Mouse (Mus musculus) forebrain, embryonic 10.5 days (tissue): ENCODE results near the gene Slc16a4. TPM values are rescaled to one million over a fixed set of nuclear protein-coding genes. Genes with fewer than 3 reads are reported as not detected.

Source experiments
- DNase-seq: peaks from one replicate; pipeline ENCODE4 v3.0.0-alpha.2; 2017; ENCODE audit warnings: low spot score; ENCODE audit errors: extremely low spot score
- H3K27ac ChIP-seq: fragments of 300-500 bp; sonication (generic); 2 replicates; pipeline ENCODE4 v1.5.1; 2016; ENCODE audit warnings: mild to moderate bottlenecking
- H3K27me3 ChIP-seq: fragments of 300-500 bp; sonication (generic); 2 replicates; pipeline ENCODE4 v1.6.1; 2016; ENCODE audit warnings: mild to moderate bottlenecking; ENCODE audit not compliant: poor library complexity, severe bottlenecking
- H3K36me3 ChIP-seq: fragments of 300-500 bp; sonication (generic); replicated peaks from 2 replicates; pipeline ENCODE4 v1.6.1; 2016; ENCODE audit warnings: mild to moderate bottlenecking, moderate library complexity
- H3K4me1 ChIP-seq: fragments of 300-500 bp; sonication (generic); 2 replicates; pipeline ENCODE4 v1.6.1; 2016
- H3K4me3 ChIP-seq: fragments of 300-500 bp; sonication (generic); 2 replicates; pipeline ENCODE4 v1.5.1; 2016; ENCODE audit warnings: mild to moderate bottlenecking, moderate library complexity
- H3K9me3 ChIP-seq: fragments of 300-500 bp; sonication (generic); 2 replicates; pipeline ENCODE4 v1.6.1; 2016; ENCODE audit warnings: mild to moderate bottlenecking, moderate library complexity
- WGBS: fragments of 180-500 bp; shearing (Covaris S2); methylation state at CpG from one replicate; pipeline ENCODE4 v1.1.7; 2016; 5-methylcytosine and 5-hydroxymethylcytosine counted together
- polyA plus RNA-seq: library from polyadenylated mRNA; unstranded; fragments of >200 nt; fragmentation: Nextera tagmentation; extraction: Ambion mirVana; gene quantifications from 2 replicates; pipeline ENCODE4 v1.2.1, GENCODE M21; 2016

The Slc16a4 gene
- polyA plus RNA-seq, 1 experiment from 2014 or later = 1.9 TPM

DNA sequence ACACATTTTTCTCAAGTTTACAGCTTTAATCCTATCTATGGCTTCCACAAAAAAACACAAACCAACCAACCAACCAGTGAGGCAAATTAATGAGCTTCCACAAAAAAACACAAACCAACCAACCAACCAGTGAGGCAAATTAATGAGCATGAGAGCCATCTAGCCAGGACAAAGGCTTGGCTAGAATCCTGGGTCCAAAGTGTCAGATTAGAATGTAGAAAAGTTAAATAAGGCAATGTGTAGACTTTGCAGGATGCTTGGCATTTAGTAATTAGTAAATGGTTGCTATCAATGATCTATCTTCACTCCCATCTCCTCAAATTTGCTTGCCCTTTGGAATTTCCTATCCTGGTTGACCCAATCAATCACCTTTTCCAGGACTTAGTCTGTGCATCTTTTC, 30.7 kb downstream of the Slc16a4 start:
- Histone ChIP-seq H3K36me3 (peaks cover 89% of the 10 kb centered on the region), H3K4me3 (no peak overlapping the region)
- DNase-seq = no peak

DNA sequence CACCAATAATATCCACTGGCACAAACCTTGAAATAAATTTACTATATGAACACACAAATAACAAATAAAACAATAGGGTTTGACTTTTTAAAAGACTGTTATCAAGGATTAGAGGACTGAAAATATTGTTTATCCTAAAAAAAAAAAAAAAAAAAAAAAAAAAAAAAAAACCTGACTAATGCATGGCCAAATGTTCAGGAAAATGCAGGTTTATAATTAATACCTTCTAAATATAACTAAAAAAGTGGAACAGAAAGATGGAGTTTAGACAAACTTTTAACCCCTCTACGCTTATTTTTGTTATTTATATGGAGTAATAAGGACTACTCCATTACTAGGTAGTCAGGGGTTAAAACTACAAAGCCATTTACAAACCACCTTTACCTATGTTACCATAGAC, 35.4 kb downstream of the Slc16a4 start:
- Histone ChIP-seq H3K27me3 (no peaks in the 10 kb centered on the region), H3K4me3 (no peak overlapping the region), H3K36me3 (peaks cover 95% of the 10 kb centered on the region), H3K4me1 (peaks cover 75% of the 10 kb centered on the region), H3K27ac (no peak overlapping the region), H3K9me3 (no peaks in the 10 kb centered on the region)
- no peak for DNase-seq
- 96% methylated on average over 1 of the region's 1 CpGs for WGBS

More for the DNA sequence above, 30.7 kb downstream of the Slc16a4 start:
- Histone ChIP-seq H3K4me1 (peaks cover 39% of the 10 kb centered on the region), H3K27ac (no peak overlapping the region), H3K9me3 (no peaks in the 10 kb centered on the region), H3K27me3 (no peaks in the 10 kb centered on the region)

DNA sequence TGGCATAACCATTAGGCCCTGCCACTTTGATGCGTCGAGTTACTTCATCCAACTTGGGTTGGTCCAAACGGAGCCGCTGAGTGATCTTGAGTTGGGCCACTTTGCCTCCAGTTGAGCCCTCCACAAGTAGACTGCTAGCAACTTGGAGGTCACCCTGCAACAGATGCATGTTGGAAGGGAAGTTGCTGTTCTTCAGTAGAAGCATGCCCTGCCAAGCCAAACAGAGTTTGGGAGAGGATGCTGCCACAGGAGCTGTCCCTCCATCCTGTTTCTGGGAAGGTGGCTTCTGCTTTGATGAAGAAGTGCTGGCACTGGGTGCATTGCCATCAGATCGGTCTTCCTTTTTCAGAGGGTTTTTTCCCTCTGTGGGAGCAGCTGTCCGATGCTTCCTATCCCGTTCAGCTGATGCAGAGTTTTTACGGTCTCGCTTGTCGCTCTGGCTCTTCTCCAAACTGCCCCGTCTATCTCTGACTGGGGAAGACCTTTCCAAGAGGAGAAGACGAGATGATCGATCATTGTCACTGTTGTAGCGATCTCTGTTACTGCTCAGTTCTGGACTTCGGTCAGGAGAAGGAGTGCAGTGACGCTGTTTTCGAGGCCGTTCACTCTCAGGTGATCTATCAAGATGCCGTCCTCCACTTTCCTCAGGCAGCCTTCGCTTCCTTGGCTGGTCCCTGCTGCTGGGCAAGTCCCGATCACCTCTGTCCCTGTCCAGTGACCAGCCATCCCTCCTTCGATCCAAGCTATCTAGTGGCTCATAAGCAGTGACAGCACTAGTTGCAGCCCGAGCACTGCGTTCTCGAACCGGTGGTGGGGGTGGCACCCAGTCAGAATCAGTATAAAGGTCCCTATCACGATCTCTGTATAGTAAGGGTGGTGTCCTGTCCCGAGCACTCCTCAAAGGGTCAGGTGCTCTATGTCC, 39.7 kb downstream of the Slc16a4 start:
- Histone ChIP-seq H3K4me3 (peak overlapping the region; percentile 76), H3K4me1 (peaks cover 57% of the 10 kb centered on the region), H3K36me3 (peaks cover 59% of the 10 kb centered on the region), H3K27me3 (no peaks in the 10 kb centered on the region), H3K27ac (no peak overlapping the region), H3K9me3 (no peaks in the 10 kb centered on the region)
- WGBS = 89% methylated on average over 28 of the region's 28 CpGs
- no peak for DNase-seq

DNA sequence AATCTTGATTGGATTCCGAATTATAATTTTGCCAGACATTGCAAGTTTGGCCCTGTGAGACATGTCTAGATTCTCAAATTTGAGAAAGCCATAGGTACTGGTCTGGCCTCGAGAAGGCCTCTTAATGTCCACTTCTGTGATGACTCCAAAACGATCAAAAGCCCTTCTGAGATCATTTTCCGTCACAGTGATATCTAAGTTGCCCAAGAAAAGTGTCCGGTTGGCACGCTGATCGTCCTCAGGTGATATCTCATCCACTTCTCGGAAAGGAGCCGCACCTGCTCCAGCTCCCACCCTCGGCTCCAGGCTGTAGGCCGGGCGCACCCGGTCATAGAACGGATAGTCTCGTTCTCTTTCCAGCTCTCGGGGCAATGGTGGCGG, 40.7 kb downstream of the Slc16a4 start:
- peaks cover 53% of the 10 kb centered on the region for H3K4me1 ChIP-seq
- no peaks in the 10 kb centered on the region for H3K9me3 ChIP-seq
- H3K36me3 ChIP-seq = peaks cover 52% of the 10 kb centered on the region
- peak overlapping the region; percentile 96 for H3K27ac ChIP-seq
- DNase-seq = no peak
- peak overlapping the region; percentile 76 for H3K4me3 ChIP-seq
- H3K27me3 ChIP-seq = no peaks in the 10 kb centered on the region
- WGBS = 29% methylated on average over 17 of the region's 17 CpGs

DNA sequence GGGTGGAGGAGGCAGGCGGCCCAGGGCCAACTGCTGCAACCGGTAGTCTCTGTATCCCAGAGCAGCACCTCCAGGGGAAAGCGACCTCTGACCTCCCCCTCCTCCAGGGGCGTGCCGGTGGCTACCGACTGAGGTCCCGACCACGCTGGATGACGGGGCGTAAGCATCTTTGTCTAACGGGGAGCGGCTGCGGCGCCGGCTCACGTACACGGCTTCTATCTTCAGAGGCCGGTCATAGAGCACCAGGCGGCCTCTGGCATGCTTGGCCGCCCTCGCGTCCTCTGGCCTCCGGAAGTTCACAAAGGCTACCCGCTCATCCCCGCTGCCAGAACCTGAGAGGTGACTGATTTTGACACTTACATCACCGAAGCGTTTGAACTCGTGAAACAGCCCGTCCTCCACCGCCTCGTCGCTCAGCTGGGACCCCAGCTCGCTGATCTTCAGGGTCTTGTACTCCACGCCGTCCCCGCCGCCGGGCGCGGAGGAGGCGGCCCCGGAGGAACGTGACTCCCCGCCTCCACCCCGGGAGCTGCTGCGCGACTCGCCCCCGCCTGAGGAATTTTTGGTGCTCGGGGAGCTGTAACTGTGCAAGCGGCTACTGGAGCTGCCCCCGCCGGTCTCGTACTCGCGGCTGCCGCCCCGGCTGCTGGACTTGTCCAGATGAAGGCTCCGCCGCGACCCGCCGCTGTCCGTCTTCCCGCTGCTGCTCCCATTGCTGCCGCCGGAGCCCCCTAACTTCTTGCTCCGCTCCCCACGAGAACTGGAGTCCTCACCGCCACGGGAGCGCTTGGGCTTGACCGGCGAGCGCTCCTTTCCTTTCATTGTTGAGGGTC, 41.3 kb downstream of the Slc16a4 start:
- DNase-seq = no peak
- no peaks in the 10 kb centered on the region for H3K27me3 ChIP-seq
- H3K4me1 ChIP-seq = peaks cover 53% of the 10 kb centered on the region
- H3K36me3 ChIP-seq = peaks cover 46% of the 10 kb centered on the region
- H3K9me3 ChIP-seq = no peaks in the 10 kb centered on the region
- WGBS = under 1% methylated on average over 75 of the region's 75 CpGs
- H3K27ac ChIP-seq = peak overlapping the region; percentile 96
- peak overlapping the region; percentile 76 for H3K4me3 ChIP-seq

DNA sequence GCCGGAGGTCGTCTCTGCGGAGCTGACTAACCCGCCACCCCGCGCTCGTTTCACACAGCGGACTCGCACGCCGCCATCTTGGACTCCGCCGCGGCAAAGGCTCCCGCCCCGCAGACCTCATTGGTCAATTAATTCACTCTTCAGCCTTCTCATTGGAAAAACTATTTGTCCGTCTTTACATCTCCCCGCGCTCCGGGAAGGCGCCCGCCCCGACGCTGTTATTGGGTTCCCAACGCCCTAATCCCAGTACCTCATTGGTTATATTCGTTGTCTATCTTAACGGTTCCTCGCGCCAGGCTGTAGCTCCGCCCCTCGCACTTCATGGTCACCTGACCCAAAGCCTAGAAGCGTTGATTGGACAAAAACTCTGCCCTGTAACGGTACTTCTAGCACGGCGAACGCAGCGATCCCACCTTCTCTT, 41.9 kb downstream of the Slc16a4 start:
- WGBS = under 1% methylated on average over 37 of the region's 37 CpGs
- Histone ChIP-seq H3K4me3 (peak overlapping the region; percentile 76), H3K27me3 (no peaks in the 10 kb centered on the region), H3K9me3 (no peaks in the 10 kb centered on the region), H3K27ac (peak overlapping the region; percentile 96), H3K4me1 (peaks cover 50% of the 10 kb centered on the region), H3K36me3 (peaks cover 41% of the 10 kb centered on the region)
- no peak for DNase-seq

DNA sequence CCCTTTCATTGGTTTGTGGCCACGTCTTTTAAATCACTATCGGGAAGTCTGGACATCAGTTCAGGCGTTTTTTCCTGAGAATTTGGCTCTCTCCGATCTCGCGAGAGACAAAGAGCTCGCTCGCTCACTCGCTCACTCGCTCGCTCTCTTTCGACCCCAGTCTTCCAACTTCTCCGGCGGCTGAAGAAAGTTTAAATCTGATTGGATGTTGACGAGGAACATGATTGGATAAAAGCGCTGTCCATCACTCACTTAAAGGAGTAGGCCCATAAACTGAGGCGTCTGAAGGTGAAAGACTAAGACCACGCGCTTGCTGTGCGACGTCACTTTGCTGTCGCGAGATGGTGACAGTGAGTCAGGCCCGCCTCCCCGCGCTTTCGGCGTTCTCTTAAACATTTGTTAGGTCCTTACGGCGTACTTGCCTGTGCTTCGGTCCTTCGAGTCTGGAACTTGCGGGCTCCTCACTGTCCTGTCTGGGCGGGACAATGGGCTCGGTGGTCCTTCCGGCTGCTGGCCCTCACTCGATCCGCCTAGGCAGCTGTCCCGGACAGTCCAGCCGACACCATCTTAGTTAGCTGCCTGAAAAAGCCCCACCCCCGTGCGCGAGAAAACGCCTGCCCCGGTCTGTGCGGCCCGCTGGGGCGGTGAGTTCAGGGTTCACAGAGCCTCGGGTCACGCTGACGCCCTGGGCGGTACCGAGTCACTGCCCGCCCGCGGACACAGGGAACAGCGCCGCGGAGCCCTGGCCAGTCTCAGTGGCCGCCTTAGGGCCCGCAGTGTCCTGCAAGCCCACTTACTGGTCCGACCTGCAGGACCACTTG, 42.6 kb downstream of the Slc16a4 start, which contains the start of gene Rbm15:
TSS of gene Rbm15 (minus strand) at position 293 of the 821 bp plus-strand sequence.
- DNase-seq = peak; percentile 95
- peak within 1 kb of the TSS; percentile 76 for H3K4me3 ChIP-seq
- H3K27me3 ChIP-seq = no peaks in the 10 kb centered on the region
- no peaks in the 10 kb centered on the region for H3K9me3 ChIP-seq
- H3K36me3 ChIP-seq = peaks cover 35% of the 10 kb centered on the region
- H3K27ac ChIP-seq = peak within 1 kb of the TSS; percentile 96
- WGBS = under 1% methylated on average over 62 of the region's 62 CpGs
- H3K4me1 ChIP-seq = peaks cover 44% of the 10 kb centered on the region

DNA sequence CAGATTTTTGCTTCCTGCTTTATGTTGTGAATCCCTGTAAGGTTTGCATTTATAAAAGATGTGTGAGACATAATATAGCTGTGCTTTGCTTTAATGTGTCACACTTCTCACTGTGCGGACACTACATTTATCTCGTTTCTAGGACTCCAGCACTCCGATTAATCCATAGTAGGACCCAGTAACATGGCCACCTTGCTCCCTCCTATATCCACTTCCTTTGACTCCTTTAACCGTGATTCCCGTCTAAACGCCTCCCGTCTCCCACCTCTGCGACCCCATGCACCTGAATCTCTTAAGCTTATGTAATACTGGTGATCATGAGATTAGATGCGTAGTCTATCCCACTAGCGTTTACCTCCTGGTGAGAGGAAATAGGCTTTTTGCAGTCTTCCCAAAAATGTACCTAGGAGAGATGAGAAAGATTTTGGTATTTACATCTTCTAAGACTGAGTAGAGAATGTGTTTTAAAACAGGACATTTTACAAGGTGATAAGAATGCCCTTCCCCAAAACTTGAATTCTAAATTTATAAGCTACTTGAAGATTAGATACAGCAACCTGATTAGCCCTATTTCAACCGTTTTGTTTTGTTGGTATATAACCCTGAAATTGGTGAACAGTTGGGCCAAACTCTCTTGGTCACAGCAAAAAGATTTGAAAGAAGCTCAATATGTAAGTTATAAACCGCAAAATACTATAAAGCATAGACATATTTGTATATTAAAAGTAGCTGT, 43.3 kb downstream of the Slc16a4 start:
- H3K4me3 ChIP-seq = peak overlapping the region; percentile 76
- no peaks in the 10 kb centered on the region for H3K9me3 ChIP-seq
- 11% methylated on average over 12 of the region's 12 CpGs for WGBS
- H3K36me3 ChIP-seq = peaks cover 27% of the 10 kb centered on the region
- H3K27ac ChIP-seq = peak overlapping the region; percentile 96
- H3K4me1 ChIP-seq = peaks cover 36% of the 10 kb centered on the region
- DNase-seq = no peak
- H3K27me3 ChIP-seq = no peaks in the 10 kb centered on the region

DNA sequence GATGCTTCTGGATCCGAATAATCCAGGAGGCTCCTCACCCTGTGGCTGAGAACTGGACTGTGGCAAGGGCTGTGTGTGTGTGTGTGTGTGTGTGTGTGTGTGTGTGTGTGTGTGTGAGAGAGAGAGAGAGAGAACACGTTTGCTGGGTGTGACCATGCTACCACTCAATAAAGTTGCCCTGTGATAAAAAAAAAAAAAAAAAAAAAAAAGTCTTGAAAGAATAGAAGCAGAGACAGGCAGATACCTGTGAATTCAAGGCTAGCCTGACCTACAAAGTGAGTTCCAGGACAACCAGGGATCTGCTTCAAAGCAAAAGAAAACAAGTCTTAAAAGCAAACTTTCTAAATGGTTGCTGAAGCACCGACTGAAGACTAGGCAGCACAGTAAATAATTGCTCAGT, 52.9 kb downstream of the Slc16a4 start:
- 51% methylated on average over 2 of the region's 3 CpGs for WGBS
- Histone ChIP-seq H3K4me3 (no peak overlapping the region), H3K9me3 (no peaks in the 10 kb centered on the region), H3K36me3 (no peaks in the 10 kb centered on the region), H3K27me3 (peaks cover 5% of the 10 kb centered on the region; the same call in 1 of the 2 replicates), H3K4me1 (0 out of 2 replicates have a peak, but pooled peaks cover 3% of the 10 kb centered on the region), H3K27ac (no peak overlapping the region)
- DNase-seq = no peak

DNA sequence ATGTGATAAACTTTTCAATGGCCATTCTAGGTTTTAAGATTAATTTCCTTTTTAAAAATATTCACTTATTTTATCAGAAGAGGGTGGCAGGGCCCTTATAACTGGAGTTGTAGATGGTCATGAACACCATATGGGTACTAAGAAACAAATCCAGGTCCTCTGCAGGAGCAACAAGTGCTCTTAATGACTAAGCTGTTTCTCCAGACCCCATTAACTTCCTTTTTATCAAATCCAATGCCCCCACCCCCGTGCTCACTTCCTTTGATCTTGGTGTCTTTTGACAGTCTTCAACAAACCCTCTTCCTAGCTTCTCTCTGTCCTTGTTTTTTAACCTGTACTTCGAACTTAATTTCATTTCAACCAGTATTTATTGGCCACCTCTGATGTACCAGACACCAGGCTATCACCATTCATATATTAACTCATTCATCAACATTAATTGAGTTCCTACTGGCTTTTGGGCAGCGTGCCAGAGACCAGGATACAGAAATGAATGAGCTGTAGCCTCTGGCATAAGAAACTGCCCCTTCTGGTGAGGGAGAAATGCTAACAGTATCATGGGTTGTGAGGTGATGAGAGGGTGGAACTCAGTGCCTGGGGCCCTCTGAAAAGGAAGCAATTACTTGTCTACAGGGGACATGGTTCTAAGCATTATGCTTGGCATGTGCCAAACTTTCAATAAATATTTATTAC, 54.1 kb downstream of the Slc16a4 start:
- DNase-seq = no peak
- Histone ChIP-seq H3K36me3 (no peaks in the 10 kb centered on the region), H3K9me3 (no peaks in the 10 kb centered on the region), H3K27me3 (peaks cover 5% of the 10 kb centered on the region; the same call in 1 of the 2 replicates), H3K4me3 (no peak overlapping the region), H3K27ac (no peak overlapping the region), H3K4me1 (0 out of 2 replicates have a peak, but pooled peaks cover 3% of the 10 kb centered on the region)
- 59% methylated on average over 3 of the region's 3 CpGs for whole genome bisulfite sequencing

DNA sequence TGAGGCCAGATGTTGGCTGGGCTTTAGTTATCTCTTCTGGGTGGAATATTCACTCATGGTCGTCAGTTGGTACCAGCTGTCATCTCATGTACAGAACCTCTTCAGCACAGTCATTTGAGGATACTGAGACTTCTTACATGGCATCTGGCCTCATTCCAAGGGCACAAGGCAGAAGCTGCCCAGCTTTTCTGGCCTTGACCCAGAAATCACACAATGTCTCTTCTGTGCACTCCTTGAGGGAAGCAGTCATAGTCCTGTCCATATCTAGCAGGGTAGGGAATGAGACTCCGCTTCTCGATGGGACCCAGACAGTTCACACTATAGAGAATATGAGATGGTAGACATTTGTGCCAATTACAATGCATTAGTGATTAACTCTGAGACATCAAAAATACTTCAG, 58.0 kb downstream of the Slc16a4 start:
- H3K27ac ChIP-seq = no peak overlapping the region
- H3K27me3 ChIP-seq = no peaks in the 10 kb centered on the region; the same call in 1 of the 2 replicates
- 90% methylated on average over 3 of the region's 3 CpGs for WGBS
- no peaks in the 10 kb centered on the region for H3K9me3 ChIP-seq
- no peak for DNase-seq
- no peaks in the 10 kb centered on the region for H3K36me3 ChIP-seq
- H3K4me3 ChIP-seq = no peak overlapping the region
- 0 out of 2 replicates have a peak, but pooled peaks cover 3% of the 10 kb centered on the region for H3K4me1 ChIP-seq
